In genomic region chr9:73045204-73045603, GRCm38 (mm10) we compare ENCODE assay signal across 8 mouse cellular contexts. TPM values are rescaled to one million over a fixed set of nuclear protein-coding genes. Genes with fewer than 3 reads are reported as not detected.
DNase-seq lines count a peak whose midpoint lies in the region; ATAC-seq and TF ChIP-seq lines count a peak whose summit lies in the region.

No protein-coding gene starts in this region.

- peak overlapping the region; percentile 94 for H3K4me2 ChIP-seq in hindbrain, embryonic 12.5 days (replicated peaks)
- peak overlapping the region; percentile 81 for H3K4me2 ChIP-seq in liver, postnatal 0 days (ENCODE audit: low read depth, low read length)

- no peak for TF ChIP-seq CTCF in liver, adult 2 months (IDR thresholded peaks at IDR 0.05; ENCODE audit: low read depth, low read length)
- no peak for TF ChIP-seq CTCF in liver, postnatal 0 days (IDR thresholded peaks at IDR 0.05; ENCODE audit: low read depth)

- TF ChIP-seq POLR2A in liver, adult 2 months (IDR thresholded peaks at IDR 0.05; ENCODE audit: extremely low read depth, insufficient read depth, low read length) = no peak

- no peak overlapping the region; the same call in 1 of the 2 replicates for H3K27ac ChIP-seq in liver, adult 2 months (replicated peaks; ENCODE audit: insufficient read depth, low read depth, low read length)
- no peak overlapping the region for H3K27ac ChIP-seq in hindbrain, embryonic 12.5 days
- peak overlapping the region; percentile 75 for H3K27ac ChIP-seq in liver, postnatal 0 days (ENCODE audit: low read depth)

- H3K27me3 ChIP-seq in liver, adult 2 months (ENCODE audit: control insufficient read depth, insufficient read depth, low read length) = no peaks in the 10 kb centered on the region
- peaks cover 2% of the 10 kb centered on the region for H3K27me3 ChIP-seq in hindbrain, embryonic 12.5 days
- H3K27me3 ChIP-seq in liver, postnatal 0 days (ENCODE audit: insufficient read depth, low read length) = no peaks in the 10 kb centered on the region

- H3K4me1 ChIP-seq in liver, adult 2 months (ENCODE audit: control insufficient read depth, insufficient read depth, low read length) = peaks cover 4% of the 10 kb centered on the region
- H3K4me1 ChIP-seq in hindbrain, embryonic 12.5 days = peaks cover 20% of the 10 kb centered on the region
- peaks cover 9% of the 10 kb centered on the region for H3K4me1 ChIP-seq in liver, postnatal 0 days (ENCODE audit: insufficient read depth)

- no peak for TF ChIP-seq EP300 in liver, postnatal 0 days (IDR thresholded peaks at IDR 0.05; ENCODE audit: low read depth)

- ATAC-seq in hindbrain, embryonic 12.5 days (ENCODE audit: low FRiP score) = no peak
- ATAC-seq in liver, postnatal 0 days = no peak

- DNase-seq in liver, adult 2 months (ENCODE audit: extremely low read depth, low read depth, low spot score) = no peak
- DNase-seq in liver = no peak
- DNase-seq in cerebellum, adult 9-11 months = peak; percentile 60
- DNase-seq in liver, postnatal 0 days = no peak
- peak; percentile 37 for DNase-seq in thymus, postnatal 4 days
- DNase-seq in spleen, postnatal 14 days (ENCODE audit: low spot score in 2 of 2) = no peak
- no peak for DNase-seq in urinary bladder, postnatal 14 days (ENCODE audit: low spot score)

- no peaks in the 10 kb centered on the region for H3K9me3 ChIP-seq in hindbrain, embryonic 12.5 days (replicated peaks)
- no peaks in the 10 kb centered on the region for H3K9me3 ChIP-seq in liver, postnatal 0 days (ENCODE audit: low read length)

- 27% methylated on average over 7 of the region's 7 CpGs for WGBS in liver, adult 2 months
- WGBS in hindbrain, embryonic 12.5 days = 13% methylated on average over 7 of the region's 7 CpGs
- WGBS in liver, postnatal 0 days (ENCODE audit: insufficient replicate concordance) = 8% methylated on average over 7 of the region's 7 CpGs

- H3K9ac ChIP-seq in liver, adult 2 months (ENCODE audit: low read depth, low read length) = peak overlapping the region; percentile 65; the same call in 1 of the 2 replicates
- peak overlapping the region; percentile 67 for H3K9ac ChIP-seq in hindbrain, embryonic 12.5 days
- H3K9ac ChIP-seq in liver, postnatal 0 days (replicated peaks) = peak overlapping the region; percentile 63

- no peaks in the 10 kb centered on the region for H3K36me3 ChIP-seq in liver, adult 2 months (ENCODE audit: control insufficient read depth, insufficient read depth, low read length)
- H3K36me3 ChIP-seq in hindbrain, embryonic 12.5 days = no peaks in the 10 kb centered on the region
- no peaks in the 10 kb centered on the region for H3K36me3 ChIP-seq in liver, postnatal 0 days (replicated peaks; ENCODE audit: insufficient read depth, low read length)

- peak overlapping the region; percentile 65; the same call in 1 of the 2 replicates for H3K4me3 ChIP-seq in liver, adult 2 months (ENCODE audit: insufficient read depth, low read depth, low read length)
- peak overlapping the region; percentile 47 for H3K4me3 ChIP-seq in hindbrain, embryonic 12.5 days
- peak overlapping the region; percentile 62 for H3K4me3 ChIP-seq in liver, postnatal 0 days (ENCODE audit: low read depth, low read length)

- peaks cover 3% of the 10 kb centered on the region; the same call in 1 of the 2 replicates for H3K79me2 ChIP-seq in liver, adult 2 months (ENCODE audit: control insufficient read depth, insufficient read depth, low read length)

RNA-seq across cellular contexts. Expression of gene Rab27a, which starts 0.6 kb away (rescaled TPM):
- total RNA-seq in liver, adult 2 months (2014; rRNA removed) = 1.9 and 2.6 TPM in 2 replicates
- polyA plus RNA-seq in liver, adult 2 months (2012; rRNA removed) = 0.77 and 0.78 TPM in 2 replicates
- 2.9 and 4.3 TPM in 2 replicates for polyA plus RNA-seq in hindbrain, embryonic 12.5 days (2016; fragmentation: Nextera tagmentation; extraction: Ambion mirVana)
- 5.7 and 7.0 TPM in 2 replicates for polyA plus RNA-seq in liver, postnatal 0 days (2015; fragmentation: Nextera tagmentation; extraction: Ambion mirVana)

RNA-seq across cellular contexts. Expression of gene Pigb, which starts 5.0 kb away (rescaled TPM):
- 3.0 and 4.2 TPM in 2 replicates for total RNA-seq in liver, adult 2 months (2014; rRNA removed)
- polyA plus RNA-seq in liver, adult 2 months (2012; rRNA removed) = 4.5 and 5.7 TPM in 2 replicates
- 14.0 and 15.1 TPM in 2 replicates for polyA plus RNA-seq in hindbrain, embryonic 12.5 days (2016; fragmentation: Nextera tagmentation; extraction: Ambion mirVana)
- 2.9 and 3.1 TPM in 2 replicates for polyA plus RNA-seq in liver, postnatal 0 days (2015; fragmentation: Nextera tagmentation; extraction: Ambion mirVana)

RNA-seq across cellular contexts. Expression of gene Khdc3, which starts 56.4 kb away (rescaled TPM):
- not detected in 2 replicates for total RNA-seq in liver, adult 2 months (2014; rRNA removed)
- polyA plus RNA-seq in liver, adult 2 months (2012; rRNA removed) = 0.07 TPM in 1 of 2 replicates, not detected in the other
- 0.17 TPM in 1 of 2 replicates, not detected in the other for polyA plus RNA-seq in hindbrain, embryonic 12.5 days (2016; fragmentation: Nextera tagmentation; extraction: Ambion mirVana)
- polyA plus RNA-seq in liver, postnatal 0 days (2015; fragmentation: Nextera tagmentation; extraction: Ambion mirVana) = 0.14 TPM in 1 of 2 replicates, not detected in the other

RNA-seq across cellular contexts. Expression of gene Gm20509, which starts 57.1 kb away (rescaled TPM):
- total RNA-seq in liver, adult 2 months (2014; rRNA removed) = not detected in 2 replicates
- polyA plus RNA-seq in liver, adult 2 months (2012; rRNA removed) = not detected in 2 replicates
- polyA plus RNA-seq in hindbrain, embryonic 12.5 days (2016; fragmentation: Nextera tagmentation; extraction: Ambion mirVana) = 0.27 TPM in 1 of 2 replicates, not detected in the other
- polyA plus RNA-seq in liver, postnatal 0 days (2015; fragmentation: Nextera tagmentation; extraction: Ambion mirVana) = not detected in 2 replicates

RNA-seq across cellular contexts. Expression of gene Ccpg1, which starts 60.0 kb away (rescaled TPM):
- total RNA-seq in liver, adult 2 months (2014; rRNA removed) = 36.8 and 46.1 TPM in 2 replicates
- polyA plus RNA-seq in liver, adult 2 months (2012; rRNA removed) = 6.3 and 6.7 TPM in 2 replicates
- polyA plus RNA-seq in hindbrain, embryonic 12.5 days (2016; fragmentation: Nextera tagmentation; extraction: Ambion mirVana) = 38.7 and 44.3 TPM in 2 replicates
- 14.6 and 15.2 TPM in 2 replicates for polyA plus RNA-seq in liver, postnatal 0 days (2015; fragmentation: Nextera tagmentation; extraction: Ambion mirVana)

Comparison
In these comparisons a context has a peak if more than half of its experiments do, and no peak if none do; other contexts are left out.
1. DNase-seq: peak in cerebellum, adult 9-11 months (single experiment) and thymus, postnatal 4 days (single experiment); none in liver, adult 2 months (single experiment), liver (single experiment), liver, postnatal 0 days (single experiment), spleen, postnatal 14 days (0 of 2) and urinary bladder, postnatal 14 days (single experiment).
2. Peak in every context shown above with its lines, with median percentiles within 50 percentile points of each other: H3K4me3 ChIP-seq and H3K9ac ChIP-seq.